Mouse (Mus musculus): Measurements from ENCODE around the gene Foxp4.

GRCm38 (mm10) chr17:47909091-47910001, 15.1 kb downstream of the Foxp4 start:
- 0 out of 2 replicates have a peak, but pooled peaks have one; percentile 20 for TF ChIP-seq POLR2A (IDR thresholded peaks at IDR 0.05; ENCODE audit: control insufficient read depth, extremely low read depth, insufficient read depth, low read length, poor library complexity)
- no peak for TF ChIP-seq CTCF (IDR thresholded peaks at IDR 0.05; ENCODE audit: borderline replicate concordance, control insufficient read depth, extremely low read depth, insufficient read depth, low read length, poor library complexity)
